Mouse (Mus musculus): ENCODE results near the gene Sap30. TPM values are rescaled to one million over a fixed set of nuclear protein-coding genes. Genes with fewer than 3 reads are reported as not detected.
"Not testable (repeated sequence)": the region's sequence is repeated elsewhere in the genome, so short reads cannot be mapped to it uniquely, and the experiment has no call there.

Sap30 gene
- total and polyA plus RNA-seq, 2 experiments from 2014 or later: 14.6 to 21.0 TPM

DNA sequence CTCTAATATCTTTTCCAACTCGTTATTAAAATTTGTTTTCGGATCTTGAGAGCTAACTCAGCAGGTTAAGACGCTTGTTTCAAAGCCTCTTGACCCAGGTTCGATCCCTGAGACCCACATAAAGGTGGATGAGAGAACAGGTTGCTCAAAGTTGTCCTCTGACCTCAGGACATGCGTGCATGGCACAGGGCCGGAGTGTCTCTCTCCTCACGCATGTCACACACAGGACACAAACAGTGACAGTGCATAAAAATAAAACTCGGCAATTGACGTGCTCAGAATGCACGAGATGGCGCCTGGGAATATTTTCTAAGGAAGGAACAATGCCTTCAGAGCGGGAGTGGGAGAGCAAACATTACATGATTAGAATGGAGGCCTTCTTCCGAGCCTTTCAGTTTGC lies 42.6 kb upstream of the Sap30 start:
- 87% methylated on average over 13 of the region's 13 CpGs for WGBS
- no peak overlapping the region for H3K9ac ChIP-seq (replicated peaks; ENCODE audit: low read length, poor library complexity, severe bottlenecking)
- DNase-seq (ENCODE audit: low spot score) (no peak), ATAC-seq (ENCODE audit: low FRiP score) (no peak)
- H3K4me3 ChIP-seq (ENCODE audit: low read depth, low read length): no peak overlapping the region
- no peak overlapping the region for H3K27ac ChIP-seq (ENCODE audit: low read depth, low read length)
- no peaks in the 10 kb centered on the region for H3K4me1 ChIP-seq (ENCODE audit: insufficient read depth, low read length)
- H3K4me2 ChIP-seq (ENCODE audit: low read depth, low read length, poor library complexity, severe bottlenecking): no peak overlapping the region
- no peak for TF ChIP-seq CTCF (IDR thresholded peaks at IDR 0.05)
- no peaks in the 10 kb centered on the region for H3K9me3 ChIP-seq (ENCODE audit: low read length)
- H3K36me3 ChIP-seq (ENCODE audit: insufficient read depth, low read length): 0 out of 2 replicates have a peak, but pooled peaks cover 3% of the 10 kb centered on the region
- no peaks in the 10 kb centered on the region for H3K27me3 ChIP-seq (ENCODE audit: insufficient read depth, low read length)

DNA sequence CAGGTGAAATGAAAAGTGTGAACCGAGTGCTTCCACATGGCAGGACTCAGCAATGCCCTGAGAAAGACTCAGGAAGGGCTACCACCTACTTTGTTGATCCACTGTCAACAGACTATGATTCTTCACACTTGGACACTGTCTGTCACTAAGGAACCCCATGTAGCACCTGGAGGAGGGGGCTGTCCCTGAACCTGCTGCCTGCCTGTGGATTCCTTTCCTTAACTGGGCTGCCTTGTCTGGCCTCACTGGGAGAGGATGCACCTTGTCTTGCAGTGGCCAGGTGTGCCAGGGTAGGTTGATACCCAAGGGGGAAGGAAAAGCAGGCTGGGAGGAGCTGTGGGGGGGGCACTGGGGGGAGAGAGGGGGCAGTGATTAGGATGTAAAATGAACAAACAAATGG lies 40.4 kb upstream of the Sap30 start:
- Histone ChIP-seq H3K4me1 (ENCODE audit: insufficient read depth, low read length) (no peaks in the 10 kb centered on the region), H3K4me3 (ENCODE audit: low read depth, low read length) (no peak overlapping the region), H3K9me3 (ENCODE audit: low read length) (no peaks in the 10 kb centered on the region), H3K9ac (replicated peaks; ENCODE audit: low read length, poor library complexity, severe bottlenecking) (no peak overlapping the region), H3K27ac (ENCODE audit: low read depth, low read length) (no peak overlapping the region), H3K4me2 (ENCODE audit: low read depth, low read length, poor library complexity, severe bottlenecking) (no peak overlapping the region), H3K36me3 (ENCODE audit: insufficient read depth, low read length) (no peaks in the 10 kb centered on the region), H3K27me3 (ENCODE audit: insufficient read depth, low read length) (no peaks in the 10 kb centered on the region)
- TF ChIP-seq CTCF (IDR thresholded peaks at IDR 0.05): no peak
- 96% methylated on average over 1 of the region's 1 CpGs for WGBS
- no peak for ATAC-seq (ENCODE audit: low FRiP score)
- no peak for DNase-seq (ENCODE audit: low spot score)

DNA sequence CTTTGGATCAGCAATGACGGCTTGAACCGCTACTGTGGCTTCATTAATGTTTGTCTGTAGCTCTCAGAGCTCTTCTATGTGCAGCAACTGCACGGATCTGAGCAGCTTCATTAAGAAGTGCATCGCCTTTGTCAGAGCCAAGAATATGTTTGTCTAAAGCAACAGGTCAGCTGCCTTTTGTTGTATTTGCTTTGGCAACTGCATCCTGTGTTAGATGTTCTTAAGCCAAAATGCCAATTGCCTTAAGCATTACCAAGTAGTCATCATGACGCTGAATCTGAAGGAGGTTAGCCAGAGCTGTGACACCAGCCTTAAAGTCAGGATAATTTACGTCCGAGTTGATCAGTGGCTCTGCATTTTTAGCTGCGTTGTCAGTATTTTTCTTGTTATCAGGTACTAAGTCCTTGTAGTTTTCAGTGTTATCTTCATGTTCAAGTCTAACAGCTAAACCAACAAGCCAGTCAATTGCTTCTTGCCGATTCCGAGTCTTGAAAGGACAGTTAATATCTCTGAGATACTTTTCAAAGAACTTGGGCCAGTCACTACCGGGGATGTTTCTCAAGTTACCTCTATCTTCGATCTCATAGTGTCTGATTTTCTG lies 32.6 kb upstream of the Sap30 start:
- H3K4me3 ChIP-seq (ENCODE audit: low read depth, low read length): no peak overlapping the region
- H3K9me3 ChIP-seq (ENCODE audit: low read length): no peaks in the 10 kb centered on the region
- ATAC-seq (ENCODE audit: low FRiP score): no peak
- TF ChIP-seq CTCF (IDR thresholded peaks at IDR 0.05): no peak
- H3K4me2 ChIP-seq (ENCODE audit: low read depth, low read length, poor library complexity, severe bottlenecking): no peak overlapping the region
- 89% methylated on average over 12 of the region's 12 CpGs for WGBS
- no peak overlapping the region for H3K9ac ChIP-seq (replicated peaks; ENCODE audit: low read length, poor library complexity, severe bottlenecking)
- H3K27ac ChIP-seq (ENCODE audit: low read depth, low read length): no peak overlapping the region
- no peaks in the 10 kb centered on the region for H3K4me1 ChIP-seq (ENCODE audit: insufficient read depth, low read length)
- no peak for DNase-seq (ENCODE audit: low spot score)
- H3K36me3 ChIP-seq (ENCODE audit: insufficient read depth, low read length): no peaks in the 10 kb centered on the region
- no peaks in the 10 kb centered on the region for H3K27me3 ChIP-seq (ENCODE audit: insufficient read depth, low read length)

DNA sequence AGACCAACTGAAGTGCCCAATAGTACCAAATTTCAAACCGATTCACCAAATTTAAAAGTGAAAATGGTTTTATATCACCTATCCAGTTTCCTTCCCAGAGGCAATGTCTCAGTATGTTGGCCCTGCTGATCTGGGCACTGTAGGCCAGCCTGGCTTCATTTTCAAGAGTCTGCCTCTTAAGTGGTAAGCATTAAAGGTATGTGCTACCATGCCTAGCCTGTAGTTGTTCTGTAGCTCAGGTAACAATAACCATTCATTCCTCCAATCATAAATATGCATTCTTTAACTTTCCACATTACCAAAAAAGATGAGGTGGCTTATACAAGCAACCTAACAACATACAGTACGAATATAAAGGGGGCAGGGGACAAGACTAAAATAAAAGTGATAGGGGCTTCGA lies 30.1 kb upstream of the Sap30 start:
- 94% methylated on average over 3 of the region's 3 CpGs for WGBS
- no peaks in the 10 kb centered on the region for H3K4me1 ChIP-seq (ENCODE audit: insufficient read depth, low read length)
- no peak for DNase-seq (ENCODE audit: low spot score)

DNA sequence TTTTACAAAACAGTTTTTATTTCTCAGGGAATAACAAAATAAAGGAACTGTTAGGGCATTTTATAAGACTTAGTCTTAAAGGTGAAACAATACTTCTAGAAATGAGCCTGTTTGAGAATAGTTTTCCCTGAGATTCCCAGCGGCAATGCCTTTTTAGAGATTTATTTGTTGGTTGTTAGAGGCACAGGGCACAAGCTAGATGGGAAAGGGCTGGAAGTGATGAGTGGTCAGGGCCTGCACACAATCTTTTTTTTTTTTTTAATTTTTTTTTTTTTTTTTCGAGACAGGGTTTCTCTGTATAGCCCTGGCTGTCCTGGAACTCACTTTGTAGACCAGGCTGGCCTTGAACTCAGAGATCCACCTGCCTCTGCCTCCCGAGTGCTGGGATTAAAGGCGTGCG lies 29.0 kb upstream of the Sap30 start:
- ATAC-seq (ENCODE audit: low FRiP score); H3K27me3 ChIP-seq (ENCODE audit: insufficient read depth, low read length): not testable (repeated sequence)
- 98% methylated on average over 4 of the region's 5 CpGs for WGBS

More for the DNA sequence above, 30.1 kb upstream of the Sap30 start:
- no peaks in the 10 kb centered on the region for H3K9me3 ChIP-seq (ENCODE audit: low read length)
- H3K36me3 ChIP-seq (ENCODE audit: insufficient read depth, low read length): no peaks in the 10 kb centered on the region
- H3K4me2 ChIP-seq (ENCODE audit: low read depth, low read length, poor library complexity, severe bottlenecking): no peak overlapping the region
- no peak overlapping the region for H3K9ac ChIP-seq (replicated peaks; ENCODE audit: low read length, poor library complexity, severe bottlenecking)
- TF ChIP-seq CTCF (IDR thresholded peaks at IDR 0.05): no peak
- no peaks in the 10 kb centered on the region for H3K27me3 ChIP-seq (ENCODE audit: insufficient read depth, low read length)
- H3K4me3 ChIP-seq (ENCODE audit: low read depth, low read length): no peak overlapping the region
- no peak for ATAC-seq (ENCODE audit: low FRiP score)
- H3K27ac ChIP-seq (ENCODE audit: low read depth, low read length): no peak overlapping the region

DNA sequence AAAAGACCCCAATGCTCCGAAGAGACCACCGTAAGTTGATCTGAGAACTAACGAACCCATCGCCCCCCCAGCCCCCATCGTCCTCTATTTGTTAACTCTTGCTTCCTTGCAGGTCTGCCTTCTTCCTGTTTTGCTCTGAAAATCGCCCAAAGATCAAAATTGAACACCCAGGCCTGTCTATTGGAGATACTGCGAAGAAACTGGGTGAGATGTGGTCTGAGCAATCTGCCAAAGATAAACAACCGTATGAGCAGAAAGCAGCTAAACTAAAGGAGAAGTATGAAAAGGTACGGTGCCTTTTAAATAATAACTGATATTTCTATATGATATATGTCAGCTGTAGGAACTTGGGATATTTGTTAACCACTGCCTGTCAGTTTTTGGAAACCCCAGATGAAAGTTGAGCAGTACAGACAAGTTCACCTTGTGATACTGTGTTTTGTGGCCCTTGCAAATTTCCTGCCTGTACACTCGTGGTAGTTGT lies 25.6 kb upstream of the Sap30 start:
- Histone ChIP-seq H3K4me3 (ENCODE audit: low read depth, low read length) (peak overlapping the region; percentile 87), H3K4me2 (ENCODE audit: low read depth, low read length, poor library complexity, severe bottlenecking) (peak overlapping the region; percentile 87)
- not testable (repeated sequence) for H3K9me3 ChIP-seq (ENCODE audit: low read length); ATAC-seq (ENCODE audit: low FRiP score); H3K36me3 ChIP-seq (ENCODE audit: insufficient read depth, low read length); H3K27ac ChIP-seq (ENCODE audit: low read depth, low read length); H3K27me3 ChIP-seq (ENCODE audit: insufficient read depth, low read length); DNase-seq (ENCODE audit: low spot score); H3K9ac ChIP-seq (replicated peaks; ENCODE audit: low read length, poor library complexity, severe bottlenecking); H3K4me1 ChIP-seq (ENCODE audit: insufficient read depth, low read length)
- WGBS: 19% methylated on average over 9 of the region's 10 CpGs

More for the DNA sequence above, 29.0 kb upstream of the Sap30 start:
- H3K9me3 ChIP-seq (ENCODE audit: low read length); H3K4me2 ChIP-seq (ENCODE audit: low read depth, low read length, poor library complexity, severe bottlenecking); H3K36me3 ChIP-seq (ENCODE audit: insufficient read depth, low read length); H3K4me1 ChIP-seq (ENCODE audit: insufficient read depth, low read length); H3K9ac ChIP-seq (replicated peaks; ENCODE audit: low read length, poor library complexity, severe bottlenecking); H3K27ac ChIP-seq (ENCODE audit: low read depth, low read length); DNase-seq (ENCODE audit: low spot score); H3K4me3 ChIP-seq (ENCODE audit: low read depth, low read length): not testable (repeated sequence)

All from midbrain, postnatal 0 days (tissue).